Mouse (Mus musculus) embryonic stem cell, embryonic (primary cell): ENCODE measurements around the gene Ptprt.

Experiments
- CTCF ChIA-PET, 4 experiments: fragments of 300-600 bp in 2 of 4; fragments of 350-600 bp in 2 of 4; sonication (Branson Sonifier 250); formaldehyde crosslinking; loops; one replicate each; lab custom pipeline; 2022; ENCODE audit warnings: inconsistent platforms in 2 of 4; lab: Charles Lee
- POLR2A ChIA-PET, 4 experiments: fragments of 300-600 bp in 2 of 4; fragments of 350-600 bp in 2 of 4; sonication (Branson Sonifier 250); formaldehyde crosslinking; loops; one replicate each; lab custom pipeline; 2022; ENCODE audit warnings: antibody characterized with exemption in 4 of 4, inconsistent platforms in 1 of 4; lab: Charles Lee

The Ptprt gene

DNA sequence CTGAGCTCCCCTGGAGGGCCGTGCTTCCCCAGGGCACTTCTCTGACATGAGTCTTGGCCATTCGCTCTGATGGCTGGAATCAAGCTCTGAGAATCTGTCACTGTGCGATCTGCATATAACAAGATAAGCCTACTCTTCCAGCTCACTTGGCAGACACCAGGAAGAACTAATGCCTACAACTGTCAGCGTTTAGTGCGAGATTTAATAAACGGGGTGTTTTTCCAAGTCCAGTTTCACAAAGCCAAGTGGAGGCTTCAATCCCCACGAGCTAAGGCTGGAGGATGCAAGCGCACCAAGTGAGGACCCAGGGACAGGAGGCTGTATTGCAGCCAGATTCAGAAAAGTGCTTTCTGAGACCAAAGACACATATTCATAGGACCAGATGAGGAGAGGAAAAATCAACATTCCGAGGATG lies 161.4 kb downstream of the Ptprt start:
- POLR2A ChIA-PET, result no interaction called here
- CTCF ChIA-PET, result no interaction called here

DNA sequence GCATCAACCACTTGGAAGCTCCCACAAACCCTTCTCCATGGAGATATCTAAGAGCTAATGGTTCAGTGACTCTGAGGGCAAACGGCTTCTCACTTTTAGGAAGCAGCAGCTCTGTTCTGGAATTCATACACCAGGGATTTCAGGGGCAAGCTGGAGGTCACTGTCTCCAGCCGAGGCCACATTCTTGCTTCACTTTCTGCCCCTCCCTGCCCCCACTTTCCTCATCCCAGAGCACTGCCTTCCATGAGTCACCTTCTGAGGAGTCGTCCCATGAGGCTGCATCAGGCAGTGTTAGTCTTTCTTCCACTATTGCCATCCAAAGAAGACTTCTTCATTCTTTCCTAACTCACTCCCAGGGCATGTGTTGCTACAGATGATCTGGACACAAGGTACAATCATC lies 162.8 kb downstream of the Ptprt start:
- ChIA-PET CTCF (no interaction called here), POLR2A (no interaction called here)

DNA sequence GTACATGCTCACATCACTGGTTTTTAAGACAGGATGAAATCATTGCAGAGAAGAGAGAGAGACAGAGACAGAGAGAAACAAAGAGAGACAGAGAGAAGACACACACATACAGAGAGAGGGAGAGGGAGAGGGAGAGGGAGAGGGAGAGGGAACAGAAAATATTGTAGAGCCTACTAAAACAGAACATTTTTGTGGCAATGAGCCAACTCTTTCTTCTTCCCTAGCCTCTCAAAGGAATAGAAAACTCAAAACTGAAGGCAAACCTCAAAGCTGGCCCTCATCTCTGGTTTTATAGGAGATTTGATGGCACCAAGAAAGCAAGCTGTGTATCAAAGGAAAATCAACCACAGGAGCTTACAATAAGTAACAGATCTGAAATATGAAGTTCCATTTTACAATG lies 176.9 kb downstream of the Ptprt start:
- ChIA-PET POLR2A (interaction anchor here in 1 of 4 experiments (0.7 kb wide), 1 partner anchor 804 kb away, joined by 5 read pairs; no protein-coding TSS in a partner anchor), CTCF (no interaction called here)

DNA sequence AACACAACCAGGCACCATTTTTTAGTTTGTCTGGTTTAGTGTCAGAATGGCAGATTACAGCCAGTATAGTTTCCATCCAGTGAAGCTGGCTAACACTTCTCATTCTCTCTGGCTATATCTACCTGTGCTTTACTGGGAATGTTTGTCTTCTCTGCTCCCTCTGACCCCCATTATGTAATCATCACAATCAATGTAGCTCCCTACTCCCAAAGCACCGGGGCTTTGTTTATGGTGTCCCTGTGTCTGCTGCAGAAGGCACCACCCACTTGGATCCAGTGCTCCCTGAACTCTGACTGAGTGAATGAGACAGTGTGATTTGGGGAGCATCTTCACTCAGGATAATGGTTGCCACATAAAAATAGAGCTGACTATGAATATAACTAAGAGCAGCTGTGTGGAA lies 217.8 kb downstream of the Ptprt start:
- ChIA-PET POLR2A (no interaction called here), CTCF (no interaction called here)

DNA sequence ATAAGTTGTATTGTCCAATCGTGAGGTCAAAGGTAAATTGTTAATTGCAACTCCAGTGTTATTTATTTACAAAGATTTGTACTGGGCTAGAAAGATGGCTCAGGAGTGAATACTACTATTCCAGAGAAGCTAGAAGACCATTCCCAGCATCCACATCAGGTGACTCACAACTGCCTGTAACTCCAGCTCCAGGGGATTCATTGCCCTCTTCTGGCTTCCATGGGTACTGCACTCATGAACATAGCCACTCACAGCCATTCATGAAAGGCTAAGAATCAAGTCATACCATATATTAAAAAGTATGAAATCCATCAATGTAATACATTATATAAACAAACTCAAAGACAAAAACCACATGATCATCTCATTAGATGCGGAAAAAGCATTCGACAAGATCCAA lies 224.3 kb downstream of the Ptprt start:
- CTCF ChIA-PET, result no interaction called here
- POLR2A ChIA-PET, result no interaction called here

DNA sequence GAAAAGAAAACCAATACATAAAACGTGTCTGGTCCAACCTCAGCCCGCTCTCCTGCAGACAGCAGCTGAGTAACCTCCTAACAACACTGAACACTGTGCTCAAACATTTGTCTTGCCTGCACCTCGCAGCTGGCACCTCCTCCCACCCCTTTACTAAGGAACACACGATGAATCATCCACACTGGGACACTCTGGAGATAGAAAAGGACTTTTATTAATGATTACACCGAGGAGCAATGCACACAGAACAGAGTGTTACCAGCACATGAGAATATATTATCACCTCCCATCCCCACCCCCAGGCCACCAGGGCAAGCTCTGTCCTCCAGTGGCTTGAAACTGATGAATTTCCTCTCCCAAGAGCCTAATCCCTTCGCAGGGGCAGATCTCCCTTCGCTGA lies 230.8 kb downstream of the Ptprt start:
- POLR2A ChIA-PET, result no interaction called here
- CTCF ChIA-PET, result no interaction called here

DNA sequence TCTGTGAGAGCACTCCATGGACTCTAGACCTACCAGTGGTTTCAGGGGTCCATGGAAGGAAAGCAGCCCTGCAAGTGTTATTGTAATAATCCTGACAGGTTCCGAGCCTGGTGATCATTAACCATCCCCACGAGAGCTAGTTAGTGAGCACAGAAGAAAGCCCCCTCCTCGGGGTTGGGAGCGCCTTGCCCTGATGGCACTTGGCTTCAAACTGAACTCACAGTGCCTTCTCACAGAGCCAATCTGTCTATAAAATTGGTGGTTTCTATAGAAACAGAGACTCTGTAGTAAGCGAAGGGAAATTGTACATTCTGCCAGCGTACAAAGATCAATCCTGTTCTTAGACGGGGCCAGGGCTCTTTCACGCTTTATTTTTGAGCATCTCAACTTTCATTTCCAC lies 234.8 kb downstream of the Ptprt start:
- ChIA-PET POLR2A (no interaction called here), CTCF (no interaction called here)

DNA sequence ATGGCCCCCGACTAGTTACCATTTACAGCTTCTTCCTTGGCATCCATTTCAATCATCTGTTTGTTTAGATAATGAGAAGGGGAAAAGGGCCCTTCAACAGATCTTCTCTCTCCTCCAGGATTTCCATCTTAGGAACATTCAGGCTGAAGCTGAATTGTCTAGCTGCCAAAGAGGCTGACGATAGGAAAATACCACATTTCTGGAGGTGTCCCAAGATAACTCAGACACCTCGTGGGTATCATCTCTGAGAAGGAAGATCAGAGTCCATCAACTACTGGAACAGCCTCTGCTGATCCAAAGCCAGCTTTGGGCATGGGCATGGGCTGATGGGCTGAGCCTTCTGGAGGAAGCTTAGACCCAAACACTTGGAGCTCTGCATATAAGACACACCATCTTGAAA lies 242.8 kb downstream of the Ptprt start:
- POLR2A ChIA-PET, result no interaction called here
- CTCF ChIA-PET, result no interaction called here

DNA sequence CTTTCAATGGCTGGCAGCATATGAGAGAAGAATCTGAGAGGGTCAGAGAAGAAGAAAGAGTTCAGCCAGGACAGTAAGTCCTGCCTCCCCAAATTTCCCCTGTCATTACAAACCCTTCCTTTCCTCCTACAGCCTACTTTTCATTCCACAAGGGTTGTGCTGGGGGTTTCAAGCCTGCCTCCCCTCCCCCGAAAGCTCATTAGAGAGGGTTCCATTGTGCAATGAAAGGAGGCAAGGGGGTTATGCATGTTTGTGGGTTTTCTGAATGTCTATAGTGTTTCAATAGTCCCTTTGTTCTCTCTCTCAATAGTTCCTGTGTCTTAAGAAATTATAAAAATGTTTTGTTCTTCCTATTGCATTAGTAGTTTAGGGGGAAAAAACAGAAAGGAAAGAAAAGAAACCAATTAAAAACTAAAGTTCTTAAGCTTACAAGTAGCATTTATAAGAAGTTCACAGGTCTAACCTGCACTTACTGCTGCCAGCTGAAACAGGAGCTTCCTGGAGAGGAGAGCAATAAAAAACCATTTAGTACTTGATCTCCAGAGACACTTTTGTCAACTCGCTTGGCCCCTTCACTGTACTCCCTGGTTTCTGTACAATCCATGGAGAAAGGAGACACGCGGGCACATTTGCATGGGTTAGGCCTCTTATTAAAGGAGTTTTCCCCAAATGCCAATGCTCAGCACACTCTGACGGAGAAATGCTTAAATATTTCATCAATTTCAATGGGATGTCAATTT lies 247.7 kb downstream of the Ptprt start:
- CTCF ChIA-PET, result interaction anchor here in 1 of 4 experiments (0.6 kb wide), 1 partner anchor 1229 kb away, joined by 3 read pairs; no protein-coding TSS in a partner anchor
- POLR2A ChIA-PET, result interaction anchor here in 1 of 4 experiments (1.9 kb wide), 1 partner anchor 10 kb away, joined by 5 read pairs; no protein-coding TSS in a partner anchor

DNA sequence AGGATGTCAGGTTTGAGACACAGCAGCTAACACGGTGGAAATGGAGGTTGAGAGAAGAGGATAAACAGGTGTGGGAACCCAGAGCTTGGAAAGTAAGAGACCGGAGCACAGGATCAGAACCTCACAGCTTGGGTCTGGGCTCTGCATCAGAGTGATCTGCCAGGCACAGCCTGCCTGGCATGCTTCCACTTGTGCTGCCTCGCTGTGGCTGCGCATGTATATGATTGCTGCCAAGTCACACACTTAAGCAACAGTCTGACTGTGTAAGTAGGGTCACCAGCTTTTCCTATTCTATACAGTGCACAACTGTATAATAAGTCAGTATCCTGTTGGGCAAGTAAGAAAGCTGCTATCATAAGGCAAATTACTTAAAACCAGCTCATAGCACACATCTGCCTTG lies 249.9 kb downstream of the Ptprt start:
- POLR2A ChIA-PET, result no interaction called here
- CTCF ChIA-PET, result interaction anchor here in 2 of 4 experiments (0.5 to 0.6 kb wide), 2 partner anchors 68 to 1017 kb away, joined by 3 read pairs; no protein-coding TSS in a partner anchor

DNA sequence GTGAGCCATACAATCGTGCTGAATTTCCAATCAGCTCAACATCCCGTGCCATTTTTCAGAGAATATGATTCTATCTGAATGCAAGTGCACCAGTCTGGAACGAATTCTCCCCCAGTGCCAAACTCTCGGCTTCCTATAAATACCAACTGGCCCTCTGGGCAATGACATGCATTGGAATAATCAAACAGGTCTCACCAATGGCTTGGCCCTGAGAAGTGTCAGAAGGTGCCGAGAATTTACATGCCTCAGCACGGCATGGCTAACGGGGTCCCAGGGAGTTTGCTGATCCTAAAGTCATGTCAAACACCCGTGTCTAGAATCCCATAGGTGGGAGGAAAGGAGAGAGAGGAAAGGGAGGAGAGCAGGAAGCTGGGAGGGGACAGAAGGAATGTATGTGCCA lies 251.7 kb downstream of the Ptprt start:
- ChIA-PET POLR2A (no interaction called here), CTCF (no interaction called here)

DNA sequence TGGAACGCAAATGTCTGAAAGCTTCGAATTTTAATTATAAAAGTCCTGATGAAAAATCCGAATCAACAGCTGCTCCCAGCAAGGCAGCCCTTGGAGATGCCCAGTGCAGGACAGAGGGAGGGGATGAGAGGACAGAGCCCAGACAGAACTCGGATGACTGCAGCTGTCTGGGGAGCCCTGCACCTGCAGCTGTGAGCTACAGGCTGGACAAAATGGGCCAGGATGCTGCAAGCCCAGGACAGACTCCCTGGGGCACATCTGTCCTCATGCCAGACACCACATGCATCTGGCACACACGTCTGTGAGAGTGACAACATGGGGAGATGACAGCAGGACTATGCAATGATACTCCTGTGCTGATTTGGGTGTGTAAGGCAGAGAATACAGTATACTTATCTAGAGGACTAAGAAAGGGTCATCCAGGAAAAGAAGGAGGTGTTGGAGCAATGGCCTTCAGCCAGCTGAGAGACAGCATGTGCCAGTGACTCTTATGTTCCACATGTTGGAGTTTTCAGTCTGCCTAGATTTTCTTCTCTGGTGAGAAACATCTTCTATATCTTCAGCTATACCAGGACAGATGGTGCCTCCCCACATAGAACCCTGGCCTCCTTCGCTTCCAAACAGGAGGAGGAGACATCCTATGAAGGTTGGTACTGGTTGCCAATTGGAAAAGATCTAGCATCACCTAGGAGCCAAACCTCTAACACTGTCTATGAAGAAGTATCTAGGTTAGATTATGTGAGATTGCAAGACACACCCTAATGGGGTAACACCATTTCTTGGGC lies 259.4 kb downstream of the Ptprt start:
- ChIA-PET POLR2A (interaction anchor here in 2 of 4 experiments (0.9 to 1.0 kb wide), 2 partner anchors 10 to 453 kb away, joined by 3 to 5 read pairs; no protein-coding TSS in a partner anchor), CTCF (no interaction called here)

DNA sequence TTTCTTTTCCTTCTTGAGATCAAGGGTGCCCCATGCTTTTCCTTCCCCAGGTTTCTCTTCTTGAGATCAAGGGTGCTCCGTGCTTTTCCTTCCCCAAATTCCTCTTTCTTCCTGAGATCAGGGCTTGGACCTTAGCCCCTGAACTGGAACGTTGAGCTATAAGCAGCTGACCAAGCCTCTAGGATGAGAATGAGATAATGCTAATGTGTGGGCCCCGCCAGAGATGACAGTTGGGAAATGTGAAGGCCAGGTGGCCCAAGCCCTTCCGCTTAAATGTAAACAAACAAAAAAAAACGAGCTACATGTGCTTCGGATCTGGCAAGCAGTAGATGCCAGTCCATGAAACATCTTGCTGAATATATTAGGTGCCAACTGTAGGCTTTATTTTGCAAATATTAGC lies 266.3 kb downstream of the Ptprt start:
- ChIA-PET POLR2A (interaction anchor here in 2 of 4 experiments (0.6 to 1.0 kb wide), 2 partner anchors 8 to 30 kb away, joined by 3 to 5 read pairs; no protein-coding TSS in a partner anchor), CTCF (interaction anchor here in 1 of 4 experiments (0.6 kb wide), 1 partner anchor 1816 kb away, joined by 4 read pairs; no protein-coding TSS in a partner anchor)

DNA sequence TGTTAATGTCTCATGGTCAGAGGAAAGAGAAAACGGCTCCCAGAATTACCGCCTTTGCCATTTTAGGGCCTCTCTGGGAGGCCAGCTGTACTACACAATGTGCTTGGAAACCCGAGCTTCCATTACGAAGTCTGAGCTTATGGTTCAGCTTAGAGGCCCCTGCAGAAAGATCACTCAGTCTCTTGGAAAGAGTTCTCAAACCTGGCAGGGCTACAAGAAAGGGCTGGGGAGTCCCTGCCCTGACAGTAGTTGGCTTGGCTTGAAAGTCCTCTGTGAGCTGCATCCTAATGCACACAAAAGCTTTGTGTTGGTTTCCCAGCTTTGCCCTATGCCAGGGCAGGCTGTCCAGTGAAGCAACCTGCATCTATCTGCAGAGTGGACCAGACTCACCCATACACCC lies 269.1 kb downstream of the Ptprt start:
- POLR2A ChIA-PET, result interaction anchor here in 2 of 4 experiments (1.0 to 1.5 kb wide), 3 partner anchors 9 to 15 kb away, joined by 3 to 5 read pairs (median 3); no protein-coding TSS in a partner anchor
- CTCF ChIA-PET, result no interaction called here

DNA sequence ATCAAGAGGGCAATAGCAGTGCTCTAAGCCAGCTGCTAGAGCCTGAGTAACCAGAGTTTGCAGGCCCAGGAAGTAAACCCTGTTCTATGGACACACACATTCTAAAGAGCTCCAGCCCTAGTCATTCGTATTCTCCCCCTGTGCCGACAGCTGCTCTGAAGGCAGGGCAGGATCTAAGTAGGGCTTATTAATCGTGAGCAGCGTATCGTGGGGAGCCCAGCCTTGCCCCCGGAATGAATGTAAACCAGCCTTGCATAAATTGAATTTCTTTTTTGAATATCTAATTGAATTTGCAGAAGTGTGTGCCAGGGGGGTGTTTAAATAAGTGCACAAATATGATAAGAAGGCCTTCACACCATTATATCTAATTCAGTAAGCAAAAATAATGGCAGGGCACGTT lies 283.6 kb downstream of the Ptprt start:
- ChIA-PET CTCF (no interaction called here), POLR2A (interaction anchor here in 1 of 4 experiments (1.0 kb wide), 1 partner anchor 14 kb away, joined by 3 read pairs; no protein-coding TSS in a partner anchor)

DNA sequence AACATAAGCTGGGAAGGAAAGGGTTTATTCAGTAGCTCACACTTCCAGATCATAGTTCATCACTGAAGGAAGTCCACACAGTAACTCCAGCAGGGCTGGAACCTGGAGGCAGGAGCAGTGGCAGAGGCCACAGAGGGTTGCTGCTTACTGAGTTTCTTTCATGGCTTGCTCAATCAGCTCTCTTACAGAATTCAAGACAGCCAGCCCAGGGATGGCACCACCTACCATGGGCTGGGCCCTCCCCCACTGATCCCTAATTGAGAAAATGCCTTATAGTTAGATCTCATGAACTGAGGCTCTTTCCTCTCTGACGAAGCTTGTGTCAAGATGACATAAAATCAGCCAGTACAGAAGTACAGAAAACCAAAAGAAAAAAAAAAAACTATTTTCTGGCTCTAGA lies 311.9 kb downstream of the Ptprt start:
- CTCF ChIA-PET, result no interaction called here
- POLR2A ChIA-PET, result no interaction called here

DNA sequence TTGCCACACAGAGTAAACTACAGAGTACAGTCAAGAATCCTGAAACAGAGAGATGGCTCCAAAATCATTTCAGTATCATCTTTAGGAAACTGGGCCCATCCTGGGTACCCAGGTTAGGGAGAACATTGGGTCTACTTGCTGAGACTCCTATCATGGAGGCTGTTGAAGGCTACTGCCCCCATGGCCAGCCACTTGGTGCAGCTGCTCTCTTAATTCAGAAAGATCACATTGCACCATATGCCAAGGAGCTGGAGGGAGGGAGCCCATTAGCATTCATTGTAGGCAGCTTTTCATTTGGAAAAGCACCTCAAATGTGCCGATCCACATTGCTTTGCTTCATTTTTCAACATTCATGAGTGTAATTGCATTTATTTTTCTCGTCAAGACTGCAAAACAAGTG lies 319.1 kb downstream of the Ptprt start:
- CTCF ChIA-PET, result no interaction called here
- POLR2A ChIA-PET, result no interaction called here

DNA sequence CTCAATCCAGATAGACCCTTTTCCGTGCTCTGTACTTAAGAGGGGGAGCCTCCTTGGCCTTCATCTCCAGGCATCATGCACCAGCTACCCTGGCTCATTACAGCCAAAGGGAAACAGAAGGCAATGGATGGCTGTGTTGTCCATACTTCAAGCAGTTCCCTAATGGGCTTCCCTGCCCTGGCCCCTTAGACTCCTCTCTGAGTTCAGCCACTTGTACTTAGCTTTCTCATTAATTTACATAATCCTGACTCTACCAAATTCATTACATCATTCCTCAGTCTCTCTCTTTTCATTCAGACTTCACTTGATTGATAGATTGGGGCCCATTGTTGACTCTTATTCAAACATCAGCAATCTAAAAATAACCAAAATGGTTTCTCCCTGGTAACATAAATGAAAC lies 320.7 kb downstream of the Ptprt start:
- ChIA-PET POLR2A (no interaction called here), CTCF (no interaction called here)

DNA sequence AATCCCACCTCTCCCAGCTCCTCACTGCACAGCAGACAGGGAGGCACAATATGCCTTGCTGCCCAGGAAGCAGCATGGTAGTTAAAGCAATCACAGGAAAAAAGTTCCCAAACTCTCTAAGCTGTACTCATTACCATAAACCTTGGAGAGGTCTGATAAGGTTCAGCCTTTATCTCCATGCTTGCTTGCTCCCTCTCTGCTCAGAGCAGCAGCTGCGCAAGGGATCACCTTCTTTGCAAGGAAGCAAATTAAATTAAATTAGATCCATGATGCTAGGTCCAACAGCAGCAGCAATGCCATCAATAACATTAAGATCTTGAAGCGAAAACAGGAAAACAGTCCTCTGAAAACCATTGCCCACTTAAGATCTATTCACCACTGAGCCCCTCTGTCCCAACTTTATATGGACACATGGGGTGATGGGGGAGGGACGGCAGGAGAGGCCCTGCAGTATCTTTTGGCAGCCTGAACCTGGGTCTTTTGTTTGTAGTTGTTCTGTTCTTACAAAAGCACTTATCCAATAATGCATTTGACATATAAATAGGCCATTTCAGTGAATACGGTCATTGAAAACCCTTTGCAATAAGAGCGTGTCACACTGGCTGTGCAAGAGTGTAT lies 328.8 kb downstream of the Ptprt start:
- POLR2A ChIA-PET, result no interaction called here
- CTCF ChIA-PET, result no interaction called here

DNA sequence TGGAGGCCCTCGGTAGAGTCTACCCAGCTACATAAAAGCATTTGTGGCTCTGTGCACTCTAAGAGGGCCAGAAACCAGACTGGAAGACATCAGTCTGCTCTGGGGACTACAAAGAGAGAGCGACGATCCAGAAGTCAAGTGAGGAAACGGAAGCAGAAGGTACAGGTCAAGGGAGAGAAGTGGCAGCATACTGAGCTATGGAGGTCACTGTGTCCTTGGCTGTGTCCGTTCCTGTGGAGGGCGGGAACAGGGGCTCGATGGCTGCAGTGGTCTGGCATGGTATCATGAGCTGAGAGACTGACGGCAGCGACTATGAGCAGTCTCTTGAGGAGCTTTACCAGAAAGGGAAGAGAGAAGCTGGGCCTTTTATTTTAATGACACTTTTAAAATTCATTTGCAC lies 331.5 kb downstream of the Ptprt start:
- POLR2A ChIA-PET, result no interaction called here
- CTCF ChIA-PET, result no interaction called here
